Mouse (Mus musculus) heart, postnatal 0 days (tissue): Measurements from ENCODE around the gene Relb. TPM values are rescaled to one million over a fixed set of nuclear protein-coding genes. Genes with fewer than 3 reads are reported as not detected.

Experiments used
- ATAC-seq: fragments of 200-750 bp; cut with Nextera tagmentation; 2 replicates; pipeline ENCODE4 v1.8.0; 2017; ENCODE audit warnings: low read depth, moderate number of reproducible peaks, moderate library complexity; ENCODE audit not compliant: insufficient read depth
- DNase-seq: peaks from one replicate; pipeline ENCODE4 v3.0.0-alpha.2; 2016; ENCODE audit warnings: low spot score
- H3K27ac ChIP-seq: fragments of 300-500 bp; sonication (generic); 2 replicates; pipeline ENCODE4 v1.5.1; 2014; ENCODE audit warnings: low read depth, mild to moderate bottlenecking
- H3K27me3 ChIP-seq: fragments of 300-500 bp; sonication (generic); 2 replicates; pipeline ENCODE4 v1.6.1; 2014; ENCODE audit warnings: low read length, mixed read lengths; ENCODE audit not compliant: control insufficient read depth, insufficient read depth
- H3K36me3 ChIP-seq: fragments of 300-500 bp; sonication (generic); replicated peaks from 2 replicates; pipeline ENCODE4 v1.6.1; 2014; ENCODE audit warnings: low read length, mixed read lengths; ENCODE audit not compliant: control insufficient read depth, insufficient read depth
- H3K4me1 ChIP-seq: fragments of 300-500 bp; sonication (generic); 2 replicates; pipeline ENCODE4 v1.6.1; 2014; ENCODE audit warnings: antibody characterized with exemption; ENCODE audit not compliant: control insufficient read depth, insufficient read depth
- H3K4me2 ChIP-seq: fragments of 300-500 bp; sonication (generic); 2 replicates; pipeline ENCODE4 v1.6.1; 2014; ENCODE audit warnings: low read depth, mild to moderate bottlenecking, low read length, moderate library complexity
- H3K4me3 ChIP-seq: fragments of 300-500 bp; sonication (generic); 2 replicates; pipeline ENCODE4 v1.5.1; 2014; ENCODE audit warnings: low read depth, low read length
- H3K9ac ChIP-seq: fragments of 300-500 bp; sonication (generic); replicated peaks from 2 replicates; pipeline ENCODE4 v1.6.1; 2014; ENCODE audit warnings: low read depth, low read length, mixed read lengths
- H3K9me3 ChIP-seq: fragments of 300-500 bp; sonication (generic); replicated peaks from 2 replicates; pipeline ENCODE4 v1.6.1; 2016; ENCODE audit warnings: low read length; ENCODE audit not compliant: control insufficient read depth
- CTCF ChIP-seq: IDR thresholded peaks from 2 replicates; pipeline ENCODE4 v1.5.1; 2016; ENCODE audit warnings: antibody characterized with exemption, control low read depth, low read depth
- EP300 ChIP-seq: IDR thresholded peaks from 2 replicates; pipeline ENCODE4 v1.6.1; 2016; ENCODE audit warnings: antibody characterized with exemption, low read depth
- WGBS: fragments of 180-500 bp; shearing (Covaris S2); extraction: QIAGEN DNeasy Blood & Tissue Kit; methylation state at CpG from one replicate; pipeline ENCODE4 v1.1.7; 2014; 5-methylcytosine and 5-hydroxymethylcytosine counted together
- polyA plus RNA-seq: library from polyadenylated mRNA; unstranded; fragments of >200 nt; fragmentation: Nextera tagmentation; extraction: Ambion mirVana; gene quantifications from 2 replicates; pipeline ENCODE4 v1.2.1, GENCODE M21; 2015
- total RNA-seq: library from RNA; depleted of rRNA; stranded (reverse); fragments of >200 nt; gene quantifications from 2 replicates; pipeline ENCODE4 v1.2.3, GENCODE M21; 2014; ENCODE audit warnings: low replicate concordance

Gene Relb
- total and polyA plus RNA-seq, 2 experiments from 2014 or later: 6.5 to 9.0 TPM

DNA sequence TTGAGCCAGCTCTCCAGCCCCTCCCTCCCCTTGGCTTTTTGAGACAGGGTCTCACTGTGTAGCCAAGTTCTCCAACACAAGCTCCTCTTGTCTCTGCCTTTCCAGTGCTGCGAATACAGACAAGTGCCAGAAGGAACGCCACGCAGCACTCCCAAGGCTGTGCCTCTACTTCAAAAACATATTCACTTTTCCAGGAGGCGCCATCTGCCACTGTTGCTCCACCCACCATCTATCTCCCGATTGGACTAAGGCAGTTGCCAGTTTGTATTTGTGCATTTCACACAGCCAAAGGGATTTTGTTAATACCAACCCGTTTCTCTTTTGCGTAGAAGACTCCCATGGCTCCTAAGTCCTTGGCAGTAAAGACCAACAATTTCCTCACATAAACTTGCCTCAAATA is 8.4 kb downstream of the Relb start:
- H3K4me1 ChIP-seq: no peaks in the 10 kb centered on the region
- no peaks in the 10 kb centered on the region for H3K36me3 ChIP-seq
- no peak overlapping the region for H3K9ac ChIP-seq
- H3K27ac ChIP-seq: no peak overlapping the region
- H3K4me3 ChIP-seq: no peak overlapping the region
- H3K27me3 ChIP-seq: no peaks in the 10 kb centered on the region
- no peak overlapping the region for H3K4me2 ChIP-seq
- DNase-seq (no peak), ATAC-seq (no peak)
- H3K9me3 ChIP-seq: no peaks in the 10 kb centered on the region
- TF ChIP-seq CTCF (no peak), EP300 (no peak)
- WGBS: 92% methylated on average over 7 of the region's 7 CpGs

DNA sequence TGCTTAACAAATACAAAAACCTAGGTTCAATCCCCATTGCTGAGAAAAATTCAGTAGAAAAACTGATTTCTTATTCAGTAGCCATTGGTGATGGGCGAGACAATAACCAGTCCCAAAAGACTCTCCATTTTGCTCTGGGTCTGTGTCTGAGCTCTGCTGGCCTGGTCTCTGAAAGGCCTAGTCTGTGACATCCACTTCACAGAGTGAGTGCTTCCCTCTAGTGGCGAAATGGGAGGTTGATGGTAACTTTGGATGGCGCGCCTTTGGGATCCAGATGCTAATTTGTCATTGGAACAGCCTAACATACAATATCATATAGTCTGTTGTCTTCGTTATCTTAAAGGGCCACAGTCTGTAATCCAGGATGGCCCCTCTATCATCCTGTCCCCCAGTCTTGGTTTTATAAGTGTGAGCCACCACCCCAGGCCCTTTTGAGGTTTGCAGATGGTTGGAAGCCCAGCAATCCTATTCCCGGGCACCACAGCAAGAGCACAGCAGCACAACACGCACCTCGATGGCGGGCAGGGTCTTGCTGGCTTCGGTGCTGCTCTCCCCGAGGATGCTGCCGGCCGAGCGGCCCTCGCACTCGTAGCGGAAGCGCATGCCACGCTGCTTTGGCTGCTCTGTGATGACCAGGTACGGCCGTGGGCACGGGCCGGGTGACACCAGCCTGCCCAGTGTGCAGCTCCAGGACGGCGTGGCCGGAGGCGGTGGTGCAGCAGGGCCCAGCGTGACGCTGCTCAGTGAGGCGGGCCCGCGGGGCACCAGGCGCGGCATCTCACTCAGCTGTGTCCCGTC is 10.0 kb downstream of the Relb start:
- WGBS: 10% methylated on average over 35 of the region's 35 CpGs
- TF ChIP-seq CTCF (peak; percentile 88), EP300 (no peak)
- peak overlapping the region; percentile 2; the same call in 1 of the 2 replicates for H3K4me3 ChIP-seq
- H3K4me1 ChIP-seq: no peaks in the 10 kb centered on the region
- ATAC-seq (peak; percentile 75), DNase-seq (peak; percentile 80)
- H3K9ac ChIP-seq: no peak overlapping the region
- 0 out of 2 replicates have a peak, but pooled peaks cover 6% of the 10 kb centered on the region for H3K36me3 ChIP-seq
- no peaks in the 10 kb centered on the region for H3K9me3 ChIP-seq
- H3K27ac ChIP-seq: no peak overlapping the region
- H3K4me2 ChIP-seq: peak overlapping the region; percentile 25
- H3K27me3 ChIP-seq: no peaks in the 10 kb centered on the region

DNA sequence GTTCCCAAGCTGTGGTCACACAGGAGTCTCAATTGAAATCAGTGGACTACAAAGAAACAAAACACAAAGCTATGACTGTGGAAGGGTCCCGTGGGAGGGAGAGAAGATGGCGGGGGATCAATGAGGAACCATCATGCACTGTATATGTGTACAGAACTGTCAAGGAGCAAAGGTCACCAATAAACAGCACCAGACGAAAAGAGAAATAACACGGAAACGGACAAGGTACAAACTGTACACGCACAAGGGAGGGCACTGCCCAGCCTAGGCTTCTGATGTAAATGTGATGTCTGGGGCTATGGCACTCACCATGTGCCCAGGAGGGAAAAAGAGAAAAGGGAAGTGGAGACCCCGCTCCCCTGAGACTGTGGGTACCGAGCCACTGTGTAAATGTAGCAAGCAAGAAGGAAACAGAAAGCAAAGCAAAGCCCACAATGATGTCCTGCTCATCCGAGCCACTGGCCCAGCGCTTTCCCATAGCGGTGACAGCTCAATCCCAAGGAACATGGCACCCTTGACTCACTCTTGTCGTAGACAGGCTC is 14.1 kb downstream of the Relb start:
- WGBS: 83% methylated on average over 12 of the region's 12 CpGs
- TF ChIP-seq EP300 (no peak), CTCF (no peak)
- Histone ChIP-seq H3K4me1 (no peaks in the 10 kb centered on the region), H3K9ac (no peak overlapping the region), H3K4me2 (no peak overlapping the region), H3K4me3 (no peak overlapping the region), H3K36me3 (peaks cover 26% of the 10 kb centered on the region; the same call in 1 of the 2 replicates), H3K27ac (no peak overlapping the region), H3K27me3 (no peaks in the 10 kb centered on the region), H3K9me3 (no peaks in the 10 kb centered on the region)
- no peak for DNase-seq
- ATAC-seq: no peak

DNA sequence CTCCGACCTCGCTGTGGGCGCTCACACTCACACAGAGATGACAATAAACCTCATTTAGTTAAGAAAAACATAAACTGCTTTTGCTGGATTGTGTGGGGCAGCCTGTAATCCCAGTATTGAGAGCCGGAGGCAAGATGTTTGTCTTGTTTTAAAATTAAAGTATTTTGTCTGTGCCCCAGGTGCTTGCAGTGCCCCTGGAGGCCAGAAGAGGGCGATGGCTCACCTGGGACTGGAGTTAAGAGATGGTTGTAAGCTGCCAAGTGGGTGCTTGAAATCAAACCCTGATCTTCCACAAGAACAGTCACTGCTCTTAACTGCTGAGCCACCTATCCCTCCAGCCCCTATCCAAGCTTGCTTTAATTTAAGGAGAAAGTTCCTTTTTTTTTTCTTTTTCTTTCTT is 18.3 kb downstream of the Relb start:
- no peak for ATAC-seq
- no peaks in the 10 kb centered on the region for H3K4me1 ChIP-seq
- no peak overlapping the region for H3K9ac ChIP-seq
- no peak for TF ChIP-seq EP300
- no peak for TF ChIP-seq CTCF
- H3K4me3 ChIP-seq: no peak overlapping the region
- no peak overlapping the region for H3K4me2 ChIP-seq
- H3K27me3 ChIP-seq: no peaks in the 10 kb centered on the region
- no peak overlapping the region for H3K27ac ChIP-seq
- DNase-seq: no peak
- H3K9me3 ChIP-seq: no peaks in the 10 kb centered on the region
- WGBS: 78% methylated on average over 5 of the region's 5 CpGs
- peaks cover 26% of the 10 kb centered on the region; the same call in 1 of the 2 replicates for H3K36me3 ChIP-seq

DNA sequence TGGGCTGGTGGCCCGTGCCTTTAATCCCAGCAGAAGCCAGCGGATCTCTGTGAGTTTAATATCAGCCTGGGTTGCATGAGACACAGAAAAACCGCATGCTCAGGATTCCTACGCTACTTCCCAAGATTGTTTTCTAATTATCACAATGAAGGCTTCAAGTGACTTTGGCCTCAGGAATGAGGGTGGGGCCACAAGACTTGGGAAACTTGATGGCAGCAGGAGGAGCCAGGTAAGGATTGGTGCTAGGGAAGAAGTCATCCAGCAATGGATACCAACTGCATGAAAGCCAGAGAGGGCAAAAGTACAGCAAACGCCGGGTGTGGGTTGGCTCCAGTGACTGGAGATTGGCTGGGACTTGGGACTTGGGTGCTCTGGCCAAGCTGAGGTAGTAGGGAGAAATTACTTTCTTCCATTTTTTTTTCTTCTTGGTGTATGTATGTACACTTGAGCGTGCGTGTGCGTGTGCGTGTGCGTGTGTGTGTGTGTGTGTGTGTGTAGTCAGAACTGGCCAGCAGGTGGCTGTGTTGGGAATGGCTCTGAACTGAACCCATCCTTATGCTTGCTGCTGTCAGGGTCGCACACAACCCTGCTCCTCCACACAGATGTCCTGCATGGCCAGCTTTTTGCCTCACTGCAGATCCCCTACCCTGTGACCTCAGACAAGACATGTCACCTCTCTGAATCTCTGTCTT is 19.5 kb downstream of the Relb start:
- peaks cover 20% of the 10 kb centered on the region; the same call in 1 of the 2 replicates for H3K36me3 ChIP-seq
- TF ChIP-seq CTCF (no peak), EP300 (no peak)
- H3K27ac ChIP-seq: no peak overlapping the region
- no peak overlapping the region for H3K4me3 ChIP-seq
- DNase-seq: no peak
- 86% methylated on average over 12 of the region's 12 CpGs for WGBS
- H3K9ac ChIP-seq: no peak overlapping the region
- ATAC-seq: no peak
- H3K27me3 ChIP-seq: no peaks in the 10 kb centered on the region
- H3K9me3 ChIP-seq: no peaks in the 10 kb centered on the region
- H3K4me1 ChIP-seq: no peaks in the 10 kb centered on the region
- H3K4me2 ChIP-seq: no peak overlapping the region
